Mouse (Mus musculus): ENCODE data around the gene Ptx3. TPM values are rescaled to one million over a fixed set of nuclear protein-coding genes. Genes with fewer than 3 reads are reported as not detected.

The Ptx3 gene
- polyA plus RNA-seq, 1 experiment: 0.39 TPM

DNA sequence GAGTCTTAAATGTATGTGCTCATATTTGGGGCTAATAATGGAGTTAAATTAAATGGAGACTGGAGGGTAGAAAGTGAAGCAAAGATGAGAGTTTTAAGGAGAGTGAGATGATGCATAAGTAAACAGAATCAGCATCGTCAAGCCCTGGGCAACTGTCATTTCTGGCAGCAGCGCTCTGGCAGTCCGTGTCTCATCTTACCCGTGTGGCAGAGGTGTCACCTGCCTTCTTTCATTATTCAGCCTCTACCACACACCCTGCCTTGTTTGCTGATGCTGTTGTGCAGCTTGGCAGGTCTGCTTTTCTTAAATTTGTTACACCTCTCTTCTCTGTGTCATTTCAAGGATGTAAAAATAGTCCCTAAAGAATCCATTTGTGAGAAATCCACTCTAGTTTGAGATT is 43.6 kb downstream of the Ptx3 start:
- no peak for DNase-seq
- Histone ChIP-seq H3K27ac (ENCODE audit: insufficient read depth, low read length) (no peak overlapping the region), H3K4me1 (ENCODE audit: control insufficient read depth, insufficient read depth, low read length) (no peaks in the 10 kb centered on the region), H3K4me3 (replicated peaks; ENCODE audit: insufficient read depth, low read depth, low read length) (no peak overlapping the region), H3K27me3 (ENCODE audit: control insufficient read depth, insufficient read depth, low read length) (no peaks in the 10 kb centered on the region)
- 34% methylated on average over 4 of the region's 4 CpGs for WGBS
- no peak for TF ChIP-seq POLR2A (IDR thresholded peaks at IDR 0.05; ENCODE audit: borderline replicate concordance, insufficient read depth, low read length)
- TF ChIP-seq CTCF (IDR thresholded peaks at IDR 0.05; ENCODE audit: borderline replicate concordance, insufficient read depth, low read depth, low read length): no peak

Other genes with a start within 250 kb of the Ptx3 start
- 0.02 and 0.08 TPM in 2 replicates for gene Veph1, start 76.9 kb downstream of the Ptx3 start, polyA plus RNA-seq (2012; rRNA removed)

Measured in cerebellum, adult 2 months (tissue).